Mouse (Mus musculus): ENCODE measurements around the gene Pwp1. TPM values are rescaled to one million over a fixed set of nuclear protein-coding genes. Genes with fewer than 3 reads are reported as not detected.
A peak's percentile ranks its signal among the peaks of the same experiment; 100 is the strongest.
"Not testable (repeated sequence)": the region's sequence is repeated elsewhere in the genome, so short reads cannot be mapped to it uniquely, and the experiment has no call there.

The Pwp1 gene
- 76.1 and 90.5 TPM in 2 replicates for polyA plus RNA-seq (2014; fragmentation: Nextera tagmentation; extraction: Ambion mirVana)

GRCm38 (mm10) chr10:85829085-85829853, at the start of gene Pwp1:
Pwp1 (plus strand) TSS chr10:85829494.
- 5% methylated on average over 42 of the region's 49 CpGs for WGBS
- H3K4me2 ChIP-seq (replicated peaks; ENCODE audit: low read depth, low read length): peak within 1 kb of the TSS; percentile 84
- peak within 1 kb of the TSS; percentile 63 for H3K9ac ChIP-seq (ENCODE audit: low read depth, low read length)
- H3K4me1 ChIP-seq (ENCODE audit: control insufficient read depth, insufficient read depth, low read length); H3K27ac ChIP-seq (ENCODE audit: low read depth, low read length); H3K9me3 ChIP-seq (ENCODE audit: control insufficient read depth, low read length); H3K27me3 ChIP-seq (ENCODE audit: control insufficient read depth, insufficient read depth, low read length); H3K36me3 ChIP-seq (ENCODE audit: control insufficient read depth, insufficient read depth, low read length): not testable (repeated sequence)
- peak within 1 kb of the TSS; percentile 51 for H3K4me3 ChIP-seq (ENCODE audit: low read length)
- ATAC-seq (ENCODE audit: low FRiP score, low TSS enrichment): peak; percentile 95

- H3K9ac ChIP-seq (ENCODE audit: low read depth, low read length); H3K4me2 ChIP-seq (replicated peaks; ENCODE audit: low read depth, low read length); H3K4me1 ChIP-seq (ENCODE audit: control insufficient read depth, insufficient read depth, low read length); H3K36me3 ChIP-seq (ENCODE audit: control insufficient read depth, insufficient read depth, low read length); H3K27ac ChIP-seq (ENCODE audit: low read depth, low read length); H3K27me3 ChIP-seq (ENCODE audit: control insufficient read depth, insufficient read depth, low read length); H3K9me3 ChIP-seq (ENCODE audit: control insufficient read depth, low read length); ATAC-seq (ENCODE audit: low FRiP score, low TSS enrichment); H3K4me3 ChIP-seq (ENCODE audit: low read length): not testable (repeated sequence)
- WGBS: 88% methylated on average over 1 of the region's 3 CpGs
Observed at GRCm38 (mm10) chr10:85822143-85822696, 7.1 kb upstream of the Pwp1 start.

GRCm38 (mm10) chr10:85823752-85824151, 5.5 kb upstream of the Pwp1 start:
- H3K4me3 ChIP-seq (ENCODE audit: low read length); H3K4me1 ChIP-seq (ENCODE audit: control insufficient read depth, insufficient read depth, low read length); H3K27ac ChIP-seq (ENCODE audit: low read depth, low read length); H3K4me2 ChIP-seq (replicated peaks; ENCODE audit: low read depth, low read length); H3K36me3 ChIP-seq (ENCODE audit: control insufficient read depth, insufficient read depth, low read length); H3K9ac ChIP-seq (ENCODE audit: low read depth, low read length); H3K27me3 ChIP-seq (ENCODE audit: control insufficient read depth, insufficient read depth, low read length); H3K9me3 ChIP-seq (ENCODE audit: control insufficient read depth, low read length); ATAC-seq (ENCODE audit: low FRiP score, low TSS enrichment): not testable (repeated sequence)
- 76% methylated on average over 1 of the region's 1 CpGs for WGBS

DNA sequence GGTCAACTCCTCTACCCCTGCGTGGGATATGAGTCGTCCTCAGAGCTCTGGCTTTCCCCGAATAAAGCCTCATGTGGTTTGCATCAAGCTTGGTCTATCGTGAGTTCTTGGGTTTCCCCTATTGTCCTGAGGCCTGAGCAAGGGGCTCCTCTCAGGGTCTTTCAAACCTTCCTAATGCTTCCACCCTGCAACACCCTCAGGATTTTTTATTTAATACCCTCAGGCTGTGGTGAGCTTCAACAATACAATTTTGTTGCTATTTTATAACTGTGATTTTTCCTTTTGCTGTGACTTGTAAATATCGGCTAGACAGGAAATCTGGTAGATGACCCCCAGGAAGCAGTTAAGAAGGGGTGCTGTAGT, 591 bp upstream of the Pwp1 start:
- not testable (repeated sequence) for ATAC-seq (ENCODE audit: low FRiP score, low TSS enrichment); H3K9ac ChIP-seq (ENCODE audit: low read depth, low read length); H3K9me3 ChIP-seq (ENCODE audit: control insufficient read depth, low read length); H3K4me1 ChIP-seq (ENCODE audit: control insufficient read depth, insufficient read depth, low read length); H3K36me3 ChIP-seq (ENCODE audit: control insufficient read depth, insufficient read depth, low read length); H3K27ac ChIP-seq (ENCODE audit: low read depth, low read length); H3K27me3 ChIP-seq (ENCODE audit: control insufficient read depth, insufficient read depth, low read length)
- WGBS: 56% methylated on average over 5 of the region's 5 CpGs
- H3K4me3 ChIP-seq (ENCODE audit: low read length): peak overlapping the region; percentile 51
- H3K4me2 ChIP-seq (replicated peaks; ENCODE audit: low read depth, low read length): peak overlapping the region; percentile 84

GRCm38 (mm10) chr10:85846105-85846862, 17.0 kb downstream of the Pwp1 start:
- Histone ChIP-seq H3K4me2 (replicated peaks; ENCODE audit: low read depth, low read length) (no peak overlapping the region), H3K9ac (ENCODE audit: low read depth, low read length) (no peak overlapping the region), H3K27ac (ENCODE audit: low read depth, low read length) (no peak overlapping the region), H3K9me3 (ENCODE audit: control insufficient read depth, low read length) (no peaks in the 10 kb centered on the region), H3K27me3 (ENCODE audit: control insufficient read depth, insufficient read depth, low read length) (no peaks in the 10 kb centered on the region), H3K36me3 (ENCODE audit: control insufficient read depth, insufficient read depth, low read length) (no peaks in the 10 kb centered on the region), H3K4me1 (ENCODE audit: control insufficient read depth, insufficient read depth, low read length) (no peaks in the 10 kb centered on the region), H3K4me3 (ENCODE audit: low read length) (no peak overlapping the region)
- 69% methylated on average over 4 of the region's 4 CpGs for WGBS
- ATAC-seq (ENCODE audit: low FRiP score, low TSS enrichment): no peak

- peak overlapping the region; percentile 67 for H3K27ac ChIP-seq (ENCODE audit: low read depth, low read length)
- no peaks in the 10 kb centered on the region for H3K9me3 ChIP-seq (ENCODE audit: control insufficient read depth, low read length)
- H3K4me3 ChIP-seq (ENCODE audit: low read length): peak overlapping the region; percentile 99
- peak; percentile 97 for ATAC-seq (ENCODE audit: low FRiP score, low TSS enrichment)
- WGBS: under 1% methylated on average over 55 of the region's 55 CpGs
- peaks cover 7% of the 10 kb centered on the region for H3K4me1 ChIP-seq (ENCODE audit: control insufficient read depth, insufficient read depth, low read length)
- H3K4me2 ChIP-seq (replicated peaks; ENCODE audit: low read depth, low read length): peak overlapping the region; percentile 88
- no peaks in the 10 kb centered on the region for H3K27me3 ChIP-seq (ENCODE audit: control insufficient read depth, insufficient read depth, low read length)
- H3K9ac ChIP-seq (ENCODE audit: low read depth, low read length): peak overlapping the region; percentile 86
- peaks cover 27% of the 10 kb centered on the region for H3K36me3 ChIP-seq (ENCODE audit: control insufficient read depth, insufficient read depth, low read length)
Observed at GRCm38 (mm10) chr10:85871698-85872478, 42.6 kb downstream of the Pwp1 start.

GRCm38 (mm10) chr10:85872479-85872773, 43.1 kb downstream of the Pwp1 start:
- Histone ChIP-seq H3K27me3 (ENCODE audit: control insufficient read depth, insufficient read depth, low read length) (no peaks in the 10 kb centered on the region), H3K9me3 (ENCODE audit: control insufficient read depth, low read length) (no peaks in the 10 kb centered on the region), H3K9ac (ENCODE audit: low read depth, low read length) (peak overlapping the region; percentile 86), H3K4me1 (ENCODE audit: control insufficient read depth, insufficient read depth, low read length) (peaks cover 7% of the 10 kb centered on the region), H3K4me3 (ENCODE audit: low read length) (peak overlapping the region; percentile 99), H3K4me2 (replicated peaks; ENCODE audit: low read depth, low read length) (peak overlapping the region; percentile 88), H3K27ac (ENCODE audit: low read depth, low read length) (no peak overlapping the region), H3K36me3 (ENCODE audit: control insufficient read depth, insufficient read depth, low read length) (peaks cover 33% of the 10 kb centered on the region)
- peak; percentile 26; the same call in 1 of the 2 replicates for ATAC-seq (ENCODE audit: low FRiP score, low TSS enrichment)
- 1% methylated on average over 5 of the region's 5 CpGs for WGBS

GRCm38 (mm10) chr10:85873861-85874544, 44.7 kb downstream of the Pwp1 start:
- no peak overlapping the region for H3K27ac ChIP-seq (ENCODE audit: low read depth, low read length)
- peaks cover 47% of the 10 kb centered on the region for H3K36me3 ChIP-seq (ENCODE audit: control insufficient read depth, insufficient read depth, low read length)
- H3K27me3 ChIP-seq (ENCODE audit: control insufficient read depth, insufficient read depth, low read length): no peaks in the 10 kb centered on the region
- no peak for ATAC-seq (ENCODE audit: low FRiP score, low TSS enrichment)
- H3K9ac ChIP-seq (ENCODE audit: low read depth, low read length): no peak overlapping the region
- no peaks in the 10 kb centered on the region for H3K9me3 ChIP-seq (ENCODE audit: control insufficient read depth, low read length)
- no peak overlapping the region for H3K4me2 ChIP-seq (replicated peaks; ENCODE audit: low read depth, low read length)
- 91% methylated on average over 13 of the region's 13 CpGs for WGBS
- peaks cover 7% of the 10 kb centered on the region for H3K4me1 ChIP-seq (ENCODE audit: control insufficient read depth, insufficient read depth, low read length)
- H3K4me3 ChIP-seq (ENCODE audit: low read length): no peak overlapping the region

All from kidney, embryonic 14.5 days (tissue).